Mouse (Mus musculus) small intestine, adult 2 months (tissue): ENCODE data around the gene Rnf115.

Experiments
- CTCF ChIP-seq: fragments of 200-500 bp; IDR thresholded peaks from 2 replicates; pipeline ENCODE4 v1.5.1; 2012; ENCODE audit warnings: low read depth, mild to moderate bottlenecking, control low read depth, inconsistent platforms, low read length, moderate library complexity, mixed read lengths; ENCODE audit not compliant: insufficient replicate concordance, insufficient read length; ENCODE audit errors: extremely low read depth
- POLR2A ChIP-seq: fragments of 200-500 bp; IDR thresholded peaks from 2 replicates; pipeline ENCODE4 v1.6.1; 2012; ENCODE audit warnings: low read depth, mild to moderate bottlenecking, control low read depth, inconsistent platforms, low read length, moderate library complexity

DNA sequence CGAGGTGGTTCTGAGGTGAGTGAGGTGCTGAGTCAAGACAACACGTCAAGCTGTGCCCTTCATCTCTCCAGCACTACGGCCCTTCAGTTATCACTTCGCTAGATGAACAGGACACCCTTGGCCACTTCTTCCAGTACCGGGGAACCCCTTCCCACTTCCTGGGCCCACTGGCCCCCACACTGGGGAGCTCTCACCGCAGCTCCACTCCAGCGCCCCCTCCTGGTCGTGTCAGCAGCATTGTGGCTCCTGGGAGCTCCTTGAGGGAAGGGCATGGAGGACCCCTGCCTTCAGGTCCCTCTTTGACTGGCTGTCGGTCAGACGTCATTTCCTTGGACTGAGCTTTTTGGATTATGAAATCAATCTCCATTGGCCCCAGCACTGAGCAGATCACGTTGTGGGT, 22.7 kb upstream of the Rnf115 start:
- TF ChIP-seq POLR2A (no peak), CTCF (0 out of 2 replicates have a peak, but pooled peaks have one; percentile 45)
